Mouse (Mus musculus): ENCODE measurements at regions not wholly inside any gene's neighbourhood (a gene's known extent, or its start where the extent isn't known, plus 50 kb on each side); places are given as distances from the start of the nearest gene placed in this dataset.

GRCm38 (mm10) chr14:25239335-25239960 lies 219.5 kb upstream of the Zmiz1 start:
- DNase-seq (ENCODE audit: low spot score) (no peak), ATAC-seq (replicated peaks; ENCODE audit: low FRiP score, low read depth) (peak; percentile 76; the same call in 1 of the 2 replicates)
- no peak for TF ChIP-seq CTCF (IDR thresholded peaks at IDR 0.05; ENCODE audit: low read depth)
- H3K9ac ChIP-seq (ENCODE audit: low read depth, low read length) = no peak overlapping the region
- H3K4me1 ChIP-seq (replicated peaks; ENCODE audit: insufficient read depth, low read length) = peaks cover 9% of the 10 kb centered on the region; the same call in 1 of the 2 replicates
- H3K4me2 ChIP-seq (ENCODE audit: low read length) = no peak overlapping the region
- no peak overlapping the region for H3K27ac ChIP-seq
- H3K36me3 ChIP-seq (ENCODE audit: insufficient read depth, low read length) = no peaks in the 10 kb centered on the region
- H3K27me3 ChIP-seq (ENCODE audit: insufficient read depth, low read length) = no peaks in the 10 kb centered on the region
- no peaks in the 10 kb centered on the region for H3K9me3 ChIP-seq (replicated peaks; ENCODE audit: low read length)
- H3K4me3 ChIP-seq (replicated peaks; ENCODE audit: low read depth, low read length) = no peak overlapping the region
- WGBS = 35% methylated on average over 3 of the region's 3 CpGs

GRCm38 (mm10) chr14:25242753-25243152 lies 216.2 kb upstream of the Zmiz1 start:
- ATAC-seq (replicated peaks; ENCODE audit: low FRiP score, low read depth) (no peak), DNase-seq (ENCODE audit: low spot score) (no peak)
- H3K9me3 ChIP-seq (replicated peaks; ENCODE audit: low read length) = no peaks in the 10 kb centered on the region
- no peaks in the 10 kb centered on the region for H3K36me3 ChIP-seq (ENCODE audit: insufficient read depth, low read length)
- no peak for TF ChIP-seq CTCF (IDR thresholded peaks at IDR 0.05; ENCODE audit: low read depth)
- H3K4me2 ChIP-seq (ENCODE audit: low read length) = no peak overlapping the region
- no peak overlapping the region for H3K27ac ChIP-seq
- H3K27me3 ChIP-seq (ENCODE audit: insufficient read depth, low read length) = no peaks in the 10 kb centered on the region
- H3K9ac ChIP-seq (ENCODE audit: low read depth, low read length) = no peak overlapping the region
- peaks cover 9% of the 10 kb centered on the region; the same call in 1 of the 2 replicates for H3K4me1 ChIP-seq (replicated peaks; ENCODE audit: insufficient read depth, low read length)
- H3K4me3 ChIP-seq (replicated peaks; ENCODE audit: low read depth, low read length) = no peak overlapping the region
- 52% methylated on average over 5 of the region's 5 CpGs for WGBS

GRCm38 (mm10) chr14:25243289-25243688 lies 215.7 kb upstream of the Zmiz1 start:
- Histone ChIP-seq H3K9me3 (replicated peaks; ENCODE audit: low read length) (no peaks in the 10 kb centered on the region), H3K27me3 (ENCODE audit: insufficient read depth, low read length) (no peaks in the 10 kb centered on the region), H3K36me3 (ENCODE audit: insufficient read depth, low read length) (no peaks in the 10 kb centered on the region), H3K4me3 (replicated peaks; ENCODE audit: low read depth, low read length) (no peak overlapping the region), H3K9ac (ENCODE audit: low read depth, low read length) (no peak overlapping the region), H3K4me2 (ENCODE audit: low read length) (no peak overlapping the region), H3K27ac (no peak overlapping the region), H3K4me1 (replicated peaks; ENCODE audit: insufficient read depth, low read length) (peaks cover 9% of the 10 kb centered on the region; the same call in 1 of the 2 replicates)
- no peak for DNase-seq (ENCODE audit: low spot score)
- 4% methylated on average over 4 of the region's 4 CpGs for WGBS
- TF ChIP-seq CTCF (IDR thresholded peaks at IDR 0.05; ENCODE audit: low read depth) = no peak
- ATAC-seq (replicated peaks; ENCODE audit: low FRiP score, low read depth) = no peak

GRCm38 (mm10) chr14:25243698-25244097 lies 215.3 kb upstream of the Zmiz1 start:
- H3K27ac ChIP-seq = no peak overlapping the region
- H3K9ac ChIP-seq (ENCODE audit: low read depth, low read length) = no peak overlapping the region
- no peak for TF ChIP-seq CTCF (IDR thresholded peaks at IDR 0.05; ENCODE audit: low read depth)
- H3K4me1 ChIP-seq (replicated peaks; ENCODE audit: insufficient read depth, low read length) = peaks cover 9% of the 10 kb centered on the region; the same call in 1 of the 2 replicates
- no peaks in the 10 kb centered on the region for H3K36me3 ChIP-seq (ENCODE audit: insufficient read depth, low read length)
- H3K4me3 ChIP-seq (replicated peaks; ENCODE audit: low read depth, low read length) = no peak overlapping the region
- WGBS = 26% methylated on average over 5 of the region's 5 CpGs
- H3K27me3 ChIP-seq (ENCODE audit: insufficient read depth, low read length) = no peaks in the 10 kb centered on the region
- no peak overlapping the region for H3K4me2 ChIP-seq (ENCODE audit: low read length)
- DNase-seq (ENCODE audit: low spot score) = no peak
- H3K9me3 ChIP-seq (replicated peaks; ENCODE audit: low read length) = no peaks in the 10 kb centered on the region
- ATAC-seq (replicated peaks; ENCODE audit: low FRiP score, low read depth) = no peak

- DNase-seq (ENCODE audit: low spot score) = no peak
- Histone ChIP-seq H3K27ac (no peak overlapping the region), H3K36me3 (ENCODE audit: insufficient read depth, low read length) (no peaks in the 10 kb centered on the region), H3K9me3 (replicated peaks; ENCODE audit: low read length) (no peaks in the 10 kb centered on the region), H3K27me3 (ENCODE audit: insufficient read depth, low read length) (no peaks in the 10 kb centered on the region), H3K4me3 (replicated peaks; ENCODE audit: low read depth, low read length) (no peak overlapping the region), H3K9ac (ENCODE audit: low read depth, low read length) (no peak overlapping the region), H3K4me1 (replicated peaks; ENCODE audit: insufficient read depth, low read length) (peaks cover 9% of the 10 kb centered on the region; the same call in 1 of the 2 replicates), H3K4me2 (ENCODE audit: low read length) (no peak overlapping the region)
- WGBS = 89% methylated on average over 6 of the region's 6 CpGs
- no peak for ATAC-seq (replicated peaks; ENCODE audit: low FRiP score, low read depth)
- TF ChIP-seq CTCF (IDR thresholded peaks at IDR 0.05; ENCODE audit: low read depth) = no peak
These were observed 214.1 kb upstream of the Zmiz1 start for GRCm38 (mm10) chr14:25244841-25245240.

GRCm38 (mm10) chr14:25245691-25246090 lies 213.3 kb upstream of the Zmiz1 start:
- H3K27me3 ChIP-seq (ENCODE audit: insufficient read depth, low read length) = no peaks in the 10 kb centered on the region
- no peak overlapping the region for H3K4me3 ChIP-seq (replicated peaks; ENCODE audit: low read depth, low read length)
- H3K9me3 ChIP-seq (replicated peaks; ENCODE audit: low read length) = no peaks in the 10 kb centered on the region
- H3K27ac ChIP-seq = no peak overlapping the region
- H3K36me3 ChIP-seq (ENCODE audit: insufficient read depth, low read length) = no peaks in the 10 kb centered on the region
- ATAC-seq (replicated peaks; ENCODE audit: low FRiP score, low read depth) = no peak
- peaks cover 9% of the 10 kb centered on the region; the same call in 1 of the 2 replicates for H3K4me1 ChIP-seq (replicated peaks; ENCODE audit: insufficient read depth, low read length)
- WGBS = 70% methylated on average over 4 of the region's 4 CpGs
- no peak overlapping the region for H3K9ac ChIP-seq (ENCODE audit: low read depth, low read length)
- TF ChIP-seq CTCF (IDR thresholded peaks at IDR 0.05; ENCODE audit: low read depth) = no peak
- no peak for DNase-seq (ENCODE audit: low spot score)
- no peak overlapping the region for H3K4me2 ChIP-seq (ENCODE audit: low read length)

GRCm38 (mm10) chr14:25248941-25249340 lies 210.0 kb upstream of the Zmiz1 start:
- Histone ChIP-seq H3K4me2 (ENCODE audit: low read length) (no peak overlapping the region), H3K4me1 (replicated peaks; ENCODE audit: insufficient read depth, low read length) (peaks cover under 1% of the 10 kb centered on the region; the same call in 1 of the 2 replicates), H3K27me3 (ENCODE audit: insufficient read depth, low read length) (no peaks in the 10 kb centered on the region), H3K27ac (no peak overlapping the region), H3K9ac (ENCODE audit: low read depth, low read length) (no peak overlapping the region), H3K36me3 (ENCODE audit: insufficient read depth, low read length) (no peaks in the 10 kb centered on the region), H3K9me3 (replicated peaks; ENCODE audit: low read length) (no peaks in the 10 kb centered on the region), H3K4me3 (replicated peaks; ENCODE audit: low read depth, low read length) (no peak overlapping the region)
- TF ChIP-seq CTCF (IDR thresholded peaks at IDR 0.05; ENCODE audit: low read depth) = no peak
- DNase-seq (ENCODE audit: low spot score) (no peak), ATAC-seq (replicated peaks; ENCODE audit: low FRiP score, low read depth) (no peak)
- WGBS = 92% methylated on average over 3 of the region's 3 CpGs
